Mouse (Mus musculus) left cerebral cortex, postnatal 14 days (tissue): Measurements from ENCODE around the gene Castor1. TPM values are rescaled to one million over a fixed set of nuclear protein-coding genes. Genes with fewer than 3 reads are reported as not detected.

Source experiments
- total RNA-seq, 2 experiments: library from RNA; stranded (reverse); gene quantifications; 2 replicates each; pipeline ENCODE4 v1.2.3; 2021

Castor1 gene
- total RNA-seq, 2 experiments from 2014 or later = 4.3 to 4.9 TPM

Other genes starting within 250 kb of the Castor1 start
- gene 4930556J24Rik, start 241.4 kb upstream of the Castor1 start, total RNA-seq = not detected
- gene Gal3st1, start 234.6 kb upstream of the Castor1 start, total RNA-seq = 10 to 100 TPM; 10.8 to 18.5 TPM
- under 1 TPM; 0.22 to 0.40 TPM for gene Sec14l4, start 186.8 kb upstream of the Castor1 start, total RNA-seq
- gene Sec14l3, start 153.4 kb upstream of the Castor1 start, total RNA-seq = 1 to 10 TPM; 2.0 to 2.1 TPM
- 100 to 1,000 TPM; 103 to 106 TPM for gene Mtfp1, start 122.8 kb upstream of the Castor1 start, total RNA-seq
- gene Sec14l2, start 94.8 kb upstream of the Castor1 start, total RNA-seq = 10 to 100 TPM; 24.5 to 25.9 TPM
- 10 to 100 TPM; 35.2 to 38.0 TPM for gene Rnf215, start 83.0 kb upstream of the Castor1 start, total RNA-seq
- 10 to 100 TPM; 14.0 to 16.5 TPM for gene Ccdc157, start 57.9 kb upstream of the Castor1 start, total RNA-seq
- gene Sf3a1, start 57.9 kb upstream of the Castor1 start, total RNA-seq = 10 to 100 TPM; 68.8 to 78.6 TPM
- gene Tbc1d10a, start 31.4 kb upstream of the Castor1 start, total RNA-seq = 10 to 100 TPM; 32.9 to 33.2 TPM
- gene Osm, start 18.2 kb downstream of the Castor1 start, total RNA-seq = not detected
- under 1 TPM; 0.15 to 0.59 TPM for gene Lif, start 39.3 kb downstream of the Castor1 start, total RNA-seq
- gene Hormad2, start 222.9 kb downstream of the Castor1 start, total RNA-seq = not detected